Mouse (Mus musculus): ENCODE data around the gene Nav3.
A peak's percentile ranks its signal among the peaks of the same experiment; 100 is the strongest.

Gene Nav3

GRCm38 (mm10) chr10:109672896-109673295, 783.1 kb downstream of the Nav3 start:
- DNase-seq (ENCODE audit: low spot score) = no peak

- no peak for DNase-seq (ENCODE audit: low spot score)
Observed at GRCm38 (mm10) chr10:109667453-109667852, 788.6 kb downstream of the Nav3 start.

- DNase-seq (ENCODE audit: low spot score) = peak; percentile 60
Observed at GRCm38 (mm10) chr10:109664629-109665317, 791.2 kb downstream of the Nav3 start.

GRCm38 (mm10) chr10:109651516-109651915, 804.5 kb downstream of the Nav3 start:
- DNase-seq (ENCODE audit: low spot score) = peak; percentile 19

GRCm38 (mm10) chr10:109643598-109643997, 812.4 kb downstream of the Nav3 start:
- DNase-seq (ENCODE audit: low spot score) = no peak

GRCm38 (mm10) chr10:109641806-109642205, 814.2 kb downstream of the Nav3 start:
- DNase-seq (ENCODE audit: low spot score) = no peak

GRCm38 (mm10) chr10:109637702-109638101, 818.3 kb downstream of the Nav3 start:
- no peak for DNase-seq (ENCODE audit: low spot score)
